12 mouse cellular contexts compared by ENCODE assay signal in the genomic region with DNA sequence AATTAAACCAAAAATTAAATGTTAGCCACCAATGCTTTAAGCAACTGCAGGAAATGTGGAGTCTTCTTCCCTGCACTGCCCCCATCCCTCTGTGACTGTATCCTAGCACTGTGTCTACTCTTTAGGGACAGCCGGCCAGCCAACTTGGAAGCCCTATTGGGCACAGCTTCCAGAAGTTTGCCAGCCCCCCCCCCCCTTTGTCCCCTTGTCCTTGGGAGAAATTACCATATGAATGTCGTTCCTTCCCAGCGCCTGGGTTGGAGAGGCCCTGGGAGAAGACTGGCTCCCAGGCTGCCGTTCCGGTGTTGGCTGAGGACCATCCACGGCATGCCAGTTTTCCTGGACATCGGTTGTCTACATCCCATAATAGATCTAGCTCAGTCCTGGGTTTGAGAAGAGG.
DNase-seq lines count a peak whose midpoint lies in the region; ATAC-seq and TF ChIP-seq lines count a peak whose summit lies in the region.
"Had no signal": no experiment of that assay in that cellular context is flagged by ENCODE, and none has a peak within 500 bp of the region (broad histone marks: within the 10 kb centered on the region; RNA-seq: fewer than 3 reads in every experiment).

No protein-coding gene starts in this region.

- no peak for TF ChIP-seq POLR2A in ES-Bruce4 (IDR thresholded peaks at IDR 0.05; ENCODE audit: insufficient read depth, low read length)

- ATAC-seq in forebrain, embryonic 11.5 days (replicated peaks; ENCODE audit: low FRiP score), result peak; percentile 72
- peak; percentile 71 for ATAC-seq in hindbrain, postnatal 0 days
- no peak for ATAC-seq in granulocyte monocyte progenitor cell, adult 5-6 weeks (replicated peaks; ENCODE audit: poor library complexity, severe bottlenecking)
- ATAC-seq: Patski had no signal

- 0 out of 2 replicates have a peak, but pooled peaks have one; percentile 24 for TF ChIP-seq EP300 in ES-Bruce4 (IDR thresholded peaks at IDR 0.05; ENCODE audit: insufficient read depth, low read depth, low read length)

- no peak overlapping the region for H3K9ac ChIP-seq in ES-Bruce4 (ENCODE audit: low read depth, poor library complexity, severe bottlenecking)
- H3K9ac ChIP-seq in forebrain, embryonic 11.5 days (ENCODE audit: low read length), result peak overlapping the region; percentile 29; the same call in 1 of the 2 replicates
- H3K9ac ChIP-seq in hindbrain, postnatal 0 days (replicated peaks; ENCODE audit: low read length), result no peak overlapping the region
- H3K9ac ChIP-seq: heart, embryonic 12.5 days had no signal

- WGBS in forebrain, embryonic 11.5 days, result 15% methylated on average over 7 of the region's 7 CpGs
- WGBS in hindbrain, postnatal 0 days, result 19% methylated on average over 7 of the region's 7 CpGs

- H3K27me3 ChIP-seq in ES-Bruce4 (ENCODE audit: control insufficient read depth, insufficient read depth, low read length, poor library complexity, severe bottlenecking), result no peaks in the 10 kb centered on the region
- H3K27me3 ChIP-seq in forebrain, embryonic 11.5 days (ENCODE audit: control insufficient read depth, insufficient read depth, low read length), result no peaks in the 10 kb centered on the region
- no peaks in the 10 kb centered on the region for H3K27me3 ChIP-seq in hindbrain, postnatal 0 days (ENCODE audit: insufficient read depth, low read length)
- H3K27me3 ChIP-seq: heart, embryonic 12.5 days; Patski had no signal

- H3K36me3 ChIP-seq in ES-Bruce4 (ENCODE audit: control insufficient read depth, insufficient read depth, low read length, poor library complexity, severe bottlenecking), result no peaks in the 10 kb centered on the region
- no peaks in the 10 kb centered on the region for H3K36me3 ChIP-seq in forebrain, embryonic 11.5 days (ENCODE audit: control insufficient read depth, insufficient read depth, low read length)
- H3K36me3 ChIP-seq in hindbrain, postnatal 0 days (ENCODE audit: insufficient read depth, low read length), result no peaks in the 10 kb centered on the region
- H3K36me3 ChIP-seq: heart, embryonic 12.5 days had no signal

- 0 out of 2 replicates have a peak overlapping the region, but pooled peaks have one; percentile 18 for H3K4me2 ChIP-seq in forebrain, embryonic 11.5 days (ENCODE audit: low read depth, low read length, severe bottlenecking)
- no peak overlapping the region for H3K4me2 ChIP-seq in hindbrain, postnatal 0 days (ENCODE audit: low read depth, low read length)
- H3K4me2 ChIP-seq: heart, embryonic 12.5 days had no signal

- H3K27ac ChIP-seq in ES-Bruce4 (ENCODE audit: insufficient read depth, low read length), result no peak overlapping the region
- peak overlapping the region; percentile 79 for H3K27ac ChIP-seq in forebrain, embryonic 11.5 days (ENCODE audit: low read depth, low read length)
- peak overlapping the region; percentile 37; the same call in 1 of the 2 replicates for H3K27ac ChIP-seq in hindbrain, postnatal 0 days

- peak; percentile 55 for DNase-seq in adrenal gland, postnatal 14 days
- no peak for DNase-seq in adrenal gland, postnatal 4 days (ENCODE audit: low spot score in 2 of 2)
- peak; percentile 77 for DNase-seq in forebrain, embryonic 11.5 days (ENCODE audit: low spot score)
- peak; percentile 73 for DNase-seq in hindbrain, postnatal 0 days (ENCODE audit: low spot score)
- no peak for DNase-seq in frontal cortex, adult 2 months (ENCODE audit: extremely low spot score in 1 of 2, low spot score in 1 of 2)
- no peak for DNase-seq in left cerebral cortex, adult 11 months (ENCODE audit: low spot score)
- DNase-seq: kidney, adult 8-10 months; thymus, postnatal 36 days had no signal

- peaks cover 29% of the 10 kb centered on the region for H3K4me1 ChIP-seq in ES-Bruce4 (ENCODE audit: control insufficient read depth, insufficient read depth, low read length)
- H3K4me1 ChIP-seq in forebrain, embryonic 11.5 days (replicated peaks; ENCODE audit: control insufficient read depth, insufficient read depth, low read length), result peaks cover 47% of the 10 kb centered on the region
- peaks cover 41% of the 10 kb centered on the region for H3K4me1 ChIP-seq in hindbrain, postnatal 0 days (ENCODE audit: insufficient read depth, low read length)

- H3K9me3 ChIP-seq in ES-Bruce4 (replicated peaks; ENCODE audit: control insufficient read depth, insufficient read depth, low read length, poor library complexity, severe bottlenecking), result no peaks in the 10 kb centered on the region
- no peaks in the 10 kb centered on the region for H3K9me3 ChIP-seq in forebrain, embryonic 11.5 days (ENCODE audit: control insufficient read depth, low read length)
- H3K9me3 ChIP-seq in hindbrain, postnatal 0 days (ENCODE audit: low read length), result no peaks in the 10 kb centered on the region
- H3K9me3 ChIP-seq: heart, embryonic 12.5 days had no signal

- no peak overlapping the region for H3K4me3 ChIP-seq in ES-Bruce4 (ENCODE audit: low read depth, low read length)
- H3K4me3 ChIP-seq in forebrain, embryonic 11.5 days (ENCODE audit: low read depth, low read length), result no peak overlapping the region
- no peak overlapping the region for H3K4me3 ChIP-seq in hindbrain, postnatal 0 days (ENCODE audit: low read length)
- H3K4me3 ChIP-seq: heart, embryonic 12.5 days had no signal

- TF ChIP-seq CTCF in ES-Bruce4 (IDR thresholded peaks at IDR 0.05; ENCODE audit: low read depth, low read length), result no peak
- TF ChIP-seq CTCF in hindbrain, postnatal 0 days (IDR thresholded peaks at IDR 0.05; ENCODE audit: low read depth), result no peak

Comparison
In these comparisons a context has a peak if more than half of its experiments do, and no peak if none do; other contexts are left out.
1. DNase-seq: peak in adrenal gland, postnatal 14 days (single experiment), forebrain, embryonic 11.5 days (single experiment) and hindbrain, postnatal 0 days (single experiment); none in adrenal gland, postnatal 4 days (0 of 2), frontal cortex, adult 2 months (0 of 2) and left cerebral cortex, adult 11 months (single experiment).